Mouse (Mus musculus): ENCODE results near the gene Hhipl1.

DNA sequence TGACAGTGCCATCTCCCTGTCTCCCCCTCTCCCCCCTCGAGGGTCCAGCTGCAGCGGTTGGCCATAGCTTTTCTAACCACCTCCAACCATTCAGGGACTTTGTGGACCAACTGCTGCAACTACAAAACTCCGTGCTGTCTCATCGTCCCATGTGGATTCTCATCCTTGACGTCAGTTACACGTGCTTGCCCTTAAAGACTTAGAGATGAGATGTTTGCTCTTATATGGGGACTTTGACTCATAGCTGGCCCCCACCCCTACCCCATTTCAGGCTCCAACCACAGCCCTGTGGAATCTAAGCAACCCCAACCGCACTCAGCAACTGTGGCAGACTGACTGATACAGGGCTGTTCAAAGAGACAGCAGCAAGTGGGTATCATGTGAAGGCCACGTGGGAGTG lies 898 bp upstream of the Hhipl1 start:
- TF ChIP-seq POLR2A (IDR thresholded peaks at IDR 0.05; ENCODE audit: control insufficient read depth in 1 of 2, insufficient read depth in 1 of 2, low read depth in 1 of 2, low read length in 2 of 2, poor library complexity in 1 of 2) = no peak
- TF ChIP-seq UBTF (IDR thresholded peaks at IDR 0.05; ENCODE audit: borderline replicate concordance, insufficient read depth, low read depth, low read length) = no peak
- TF ChIP-seq ZKSCAN1 (IDR thresholded peaks at IDR 0.05; ENCODE audit: low read depth, low read length) = no peak
- no peak for TF ChIP-seq GATA1 (IDR thresholded peaks at IDR 0.05; ENCODE audit: low read depth, low read length)

Measured in MEL (cell line).